Mouse (Mus musculus) forebrain, embryonic 15.5 days (tissue): ENCODE measurements at regions not wholly inside any gene's neighbourhood (a gene's known extent, or its start where the extent isn't known, plus 50 kb on each side); places are given as distances from the start of the nearest gene placed in this dataset.

Source experiments
- ATAC-seq: fragments of 200-750 bp; cut with Nextera tagmentation; replicated peaks from 2 replicates; pipeline ENCODE4 v1.8.0; 2017; ENCODE audit warnings: mild to moderate bottlenecking, moderate TSS enrichment, moderate library complexity
- H3K27ac ChIP-seq: fragments of 300-500 bp; sonication (generic); replicated peaks from 2 replicates; pipeline ENCODE4 v1.5.1; 2015; ENCODE audit warnings: mild to moderate bottlenecking, inconsistent platforms
- H3K27me3 ChIP-seq: fragments of 300-500 bp; sonication (generic); 2 replicates; pipeline ENCODE4 v1.6.1; 2015; ENCODE audit warnings: inconsistent platforms
- H3K36me3 ChIP-seq: fragments of 300-500 bp; sonication (generic); 2 replicates; pipeline ENCODE4 v1.6.1; 2015; ENCODE audit warnings: mild to moderate bottlenecking, inconsistent platforms
- H3K4me1 ChIP-seq: fragments of 300-500 bp; sonication (generic); 2 replicates; pipeline ENCODE4 v1.6.1; 2015; ENCODE audit warnings: inconsistent platforms
- H3K4me2 ChIP-seq: fragments of 300-500 bp; sonication (generic); replicated peaks from 2 replicates; pipeline ENCODE4 v1.6.1; 2015; ENCODE audit warnings: mild to moderate bottlenecking, inconsistent platforms
- H3K4me3 ChIP-seq: fragments of 300-500 bp; sonication (generic); 2 replicates; pipeline ENCODE4 v1.5.1; 2015; ENCODE audit warnings: mild to moderate bottlenecking, inconsistent platforms
- H3K9ac ChIP-seq: fragments of 300-500 bp; sonication (generic); replicated peaks from 2 replicates; pipeline ENCODE4 v1.6.1; 2015; ENCODE audit warnings: mild to moderate bottlenecking, inconsistent platforms
- H3K9me3 ChIP-seq: fragments of 300-500 bp; sonication (generic); 2 replicates; pipeline ENCODE4 v1.6.1; 2016; ENCODE audit warnings: inconsistent platforms
- WGBS: fragments of 180-500 bp; shearing (Covaris S2); methylation state at CpG from one replicate; pipeline ENCODE4 v1.1.7; 2015; ENCODE audit warnings: mixed read lengths; 5-methylcytosine and 5-hydroxymethylcytosine counted together

- WGBS, result 64% methylated on average over 4 of the region's 4 CpGs
- no peaks in the 10 kb centered on the region; the same call in 1 of the 2 replicates for H3K4me1 ChIP-seq
- H3K4me3 ChIP-seq, result no peak overlapping the region
- H3K27me3 ChIP-seq, result no peaks in the 10 kb centered on the region
- H3K27ac ChIP-seq, result no peak overlapping the region
- no peak for ATAC-seq
- H3K4me2 ChIP-seq, result no peak overlapping the region
- no peaks in the 10 kb centered on the region for H3K9me3 ChIP-seq
- no peaks in the 10 kb centered on the region for H3K36me3 ChIP-seq
- no peak overlapping the region for H3K9ac ChIP-seq
Measured at GRCm38 (mm10) chr11:109061971-109062370, 82.2 kb downstream of the E030025P04Rik start.

- H3K4me1 ChIP-seq, result no peaks in the 10 kb centered on the region; the same call in 1 of the 2 replicates
- no peaks in the 10 kb centered on the region for H3K36me3 ChIP-seq
- no peaks in the 10 kb centered on the region for H3K27me3 ChIP-seq
- no peaks in the 10 kb centered on the region for H3K9me3 ChIP-seq
- H3K4me3 ChIP-seq, result no peak overlapping the region
- no peak for ATAC-seq
- H3K27ac ChIP-seq, result no peak overlapping the region
- WGBS, result 88% methylated on average over 3 of the region's 3 CpGs
- H3K4me2 ChIP-seq, result no peak overlapping the region
- no peak overlapping the region for H3K9ac ChIP-seq
Measured at GRCm38 (mm10) chr11:109060527-109060908, 83.7 kb downstream of the E030025P04Rik start.

DNA sequence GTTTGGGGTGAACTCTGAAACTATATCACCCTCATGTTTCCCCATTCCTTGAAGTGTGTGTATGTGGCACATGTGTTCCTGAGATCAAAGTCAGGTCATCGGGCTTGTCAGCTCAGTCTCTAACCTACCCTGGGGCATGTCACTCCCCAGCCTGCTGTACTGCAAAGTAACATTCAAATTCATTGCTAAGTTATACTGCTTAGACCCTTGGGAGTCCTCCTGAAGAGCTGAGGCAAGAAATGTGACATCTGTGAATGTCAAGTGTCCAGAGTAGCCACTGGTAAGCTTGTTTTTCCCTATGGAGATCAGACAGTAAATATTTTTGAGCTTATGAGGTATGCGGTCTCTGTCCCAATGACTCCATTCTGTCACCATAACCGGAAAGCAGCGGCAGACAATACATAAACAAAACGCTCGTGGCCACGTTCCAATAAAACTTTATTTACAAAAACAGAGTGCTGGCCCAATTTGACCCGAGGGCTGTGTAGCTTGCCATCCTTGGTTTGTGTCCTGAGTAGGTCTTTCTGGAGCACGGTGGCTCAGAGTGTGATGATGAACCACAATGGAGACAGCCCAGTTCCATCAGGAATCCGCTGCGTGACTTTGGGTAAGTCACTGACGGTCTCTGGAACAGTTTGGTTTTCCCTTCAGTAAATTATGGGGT lies 84.2 kb downstream of the E030025P04Rik start:
- no peaks in the 10 kb centered on the region for H3K36me3 ChIP-seq

GRCm38 (mm10) chr11:109058021-109058420 lies 86.1 kb downstream of the E030025P04Rik start:
- H3K36me3 ChIP-seq, result no peaks in the 10 kb centered on the region
- no peak overlapping the region for H3K9ac ChIP-seq
- no peak overlapping the region for H3K27ac ChIP-seq
- no peaks in the 10 kb centered on the region for H3K27me3 ChIP-seq
- no peak for ATAC-seq
- H3K9me3 ChIP-seq, result no peaks in the 10 kb centered on the region
- no peaks in the 10 kb centered on the region; the same call in 1 of the 2 replicates for H3K4me1 ChIP-seq
- no peak overlapping the region for H3K4me3 ChIP-seq
- H3K4me2 ChIP-seq, result no peak overlapping the region

More for the DNA sequence above, 84.2 kb downstream of the E030025P04Rik start:
- H3K4me1 ChIP-seq, result no peaks in the 10 kb centered on the region; the same call in 1 of the 2 replicates
- no peak overlapping the region for H3K4me3 ChIP-seq
- ATAC-seq, result no peak
- H3K27ac ChIP-seq, result no peak overlapping the region
- WGBS, result 93% methylated on average over 12 of the region's 12 CpGs
- H3K9ac ChIP-seq, result no peak overlapping the region
- H3K4me2 ChIP-seq, result no peak overlapping the region
- no peaks in the 10 kb centered on the region for H3K9me3 ChIP-seq
- no peaks in the 10 kb centered on the region for H3K27me3 ChIP-seq

DNA sequence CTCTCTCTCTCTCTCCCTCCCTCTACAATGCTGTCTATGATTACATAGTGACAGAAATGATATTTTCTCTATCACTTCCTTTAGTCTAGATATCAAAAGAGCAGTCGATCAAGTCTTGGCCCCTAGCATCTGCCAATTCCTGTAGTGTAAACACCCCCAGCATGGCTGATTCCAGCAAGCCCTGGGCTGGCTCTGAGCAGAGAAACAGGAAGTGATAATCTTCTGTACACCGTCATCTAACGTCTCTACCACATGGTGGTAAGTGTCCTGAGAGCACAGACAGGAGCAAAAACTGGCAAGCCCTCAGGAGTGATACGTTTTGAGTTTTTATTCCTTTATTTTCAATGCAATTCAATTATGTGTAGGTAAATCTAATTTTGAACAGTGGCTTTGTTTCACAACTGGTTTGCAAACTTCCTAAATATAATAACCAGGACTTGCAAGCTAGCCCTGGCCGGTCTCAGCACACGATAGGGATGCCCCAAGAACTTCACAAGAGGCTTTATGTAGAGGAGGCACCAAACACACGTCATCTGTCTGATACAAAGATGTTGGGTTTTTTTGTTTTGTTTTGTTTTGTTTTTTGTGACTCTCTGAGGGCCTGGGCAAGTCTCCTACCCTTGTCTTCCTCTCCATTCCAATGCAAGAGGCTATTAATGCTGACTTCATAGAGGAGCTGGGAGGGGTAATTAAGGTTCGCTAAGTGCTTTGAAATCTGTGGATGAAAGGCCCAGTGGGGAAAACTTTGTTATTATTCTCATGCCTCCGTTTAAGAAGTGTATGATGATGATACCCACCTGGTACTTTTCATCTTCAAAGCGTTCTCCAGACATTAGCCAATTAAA lies 95.7 kb downstream of the E030025P04Rik start:
- H3K4me1 ChIP-seq, result no peaks in the 10 kb centered on the region
- no peak overlapping the region for H3K27ac ChIP-seq
- H3K36me3 ChIP-seq, result no peaks in the 10 kb centered on the region
- no peak overlapping the region for H3K4me2 ChIP-seq
- H3K9me3 ChIP-seq, result no peaks in the 10 kb centered on the region
- H3K4me3 ChIP-seq, result no peak overlapping the region
- no peak overlapping the region for H3K9ac ChIP-seq
- H3K27me3 ChIP-seq, result no peaks in the 10 kb centered on the region
- 66% methylated on average over 10 of the region's 10 CpGs for WGBS
- no peak for ATAC-seq

DNA sequence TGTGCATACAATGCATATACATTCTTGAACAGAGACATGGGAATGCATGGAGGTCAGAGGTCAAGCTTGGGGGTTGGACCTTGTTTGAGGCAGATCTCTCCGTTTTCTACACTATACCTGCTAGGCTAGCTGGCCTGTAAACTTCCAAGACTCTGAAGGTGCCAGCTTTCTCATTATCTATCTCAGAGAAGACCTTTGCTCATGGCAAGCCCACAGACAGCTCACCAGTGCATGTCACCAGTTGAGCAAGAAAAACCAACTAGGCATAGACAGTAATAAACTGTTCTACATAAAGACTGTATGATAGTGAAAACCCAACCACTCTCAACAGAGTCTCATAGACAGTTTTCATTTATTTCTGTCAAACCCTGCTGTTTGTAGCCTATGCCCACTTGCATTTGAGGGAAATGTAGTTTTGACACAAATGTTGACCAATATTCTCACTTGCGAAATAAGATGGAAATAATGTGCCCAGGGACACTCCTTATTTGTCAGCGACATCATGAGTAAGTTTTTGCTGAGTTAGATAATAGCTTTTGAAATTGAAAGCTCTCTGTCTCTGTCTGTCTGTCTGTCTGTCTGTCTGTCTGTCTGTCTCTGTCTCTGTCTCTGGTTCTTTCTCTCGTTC lies 96.6 kb downstream of the E030025P04Rik start:
- Histone ChIP-seq H3K9me3 (no peaks in the 10 kb centered on the region), H3K4me1 (no peaks in the 10 kb centered on the region), H3K27ac (no peak overlapping the region), H3K36me3 (no peaks in the 10 kb centered on the region), H3K4me3 (no peak overlapping the region), H3K27me3 (no peaks in the 10 kb centered on the region), H3K4me2 (no peak overlapping the region), H3K9ac (no peak overlapping the region)
- WGBS, result 86% methylated on average over 4 of the region's 4 CpGs
- ATAC-seq, result no peak

- Histone ChIP-seq H3K36me3 (no peaks in the 10 kb centered on the region), H3K4me2 (no peak overlapping the region), H3K27me3 (no peaks in the 10 kb centered on the region), H3K4me3 (no peak overlapping the region), H3K9ac (no peak overlapping the region), H3K9me3 (no peaks in the 10 kb centered on the region), H3K27ac (no peak overlapping the region), H3K4me1 (no peaks in the 10 kb centered on the region)
- no peak for ATAC-seq
- WGBS, result 60% methylated on average over 1 of the region's 1 CpGs
Measured at GRCm38 (mm10) chr11:109046446-109046845, 97.7 kb downstream of the E030025P04Rik start.

- Histone ChIP-seq H3K4me1 (peaks cover 15% of the 10 kb centered on the region), H3K9ac (no peak overlapping the region), H3K27ac (no peak overlapping the region), H3K9me3 (no peaks in the 10 kb centered on the region), H3K36me3 (no peaks in the 10 kb centered on the region), H3K27me3 (no peaks in the 10 kb centered on the region), H3K4me3 (no peak overlapping the region), H3K4me2 (no peak overlapping the region)
- peak; percentile 67 for ATAC-seq
- WGBS, result 23% methylated on average over 7 of the region's 7 CpGs
Measured at GRCm38 (mm10) chr11:109040519-109040916, 103.7 kb downstream of the E030025P04Rik start.

- no peak overlapping the region for H3K4me2 ChIP-seq
- H3K27ac ChIP-seq, result peak overlapping the region; percentile 49
- peaks cover 15% of the 10 kb centered on the region for H3K4me1 ChIP-seq
- H3K4me3 ChIP-seq, result no peak overlapping the region
- no peaks in the 10 kb centered on the region for H3K36me3 ChIP-seq
- H3K27me3 ChIP-seq, result no peaks in the 10 kb centered on the region
- WGBS, result 33% methylated on average over 6 of the region's 6 CpGs
- no peak for ATAC-seq
- H3K9ac ChIP-seq, result no peak overlapping the region
- H3K9me3 ChIP-seq, result no peaks in the 10 kb centered on the region
Measured at GRCm38 (mm10) chr11:109039792-109040518, 104.2 kb downstream of the E030025P04Rik start.

GRCm38 (mm10) chr11:109039060-109039791 lies 104.9 kb downstream of the E030025P04Rik start:
- Histone ChIP-seq H3K9me3 (no peaks in the 10 kb centered on the region), H3K36me3 (no peaks in the 10 kb centered on the region), H3K4me3 (no peak overlapping the region), H3K4me2 (no peak overlapping the region), H3K4me1 (peaks cover 18% of the 10 kb centered on the region), H3K27ac (no peak overlapping the region; the same call in 1 of the 2 replicates), H3K27me3 (no peaks in the 10 kb centered on the region), H3K9ac (no peak overlapping the region)
- no peak for ATAC-seq
- WGBS, result 71% methylated on average over 10 of the region's 10 CpGs

- no peaks in the 10 kb centered on the region for H3K36me3 ChIP-seq
- H3K27ac ChIP-seq, result no peak overlapping the region
- ATAC-seq, result no peak
- peaks cover 22% of the 10 kb centered on the region for H3K4me1 ChIP-seq
- H3K9me3 ChIP-seq, result no peaks in the 10 kb centered on the region
- H3K4me2 ChIP-seq, result no peak overlapping the region
- no peaks in the 10 kb centered on the region for H3K27me3 ChIP-seq
- H3K4me3 ChIP-seq, result no peak overlapping the region
- no peak overlapping the region for H3K9ac ChIP-seq
- WGBS, result 84% methylated on average over 7 of the region's 7 CpGs
Measured at GRCm38 (mm10) chr11:109038136-109038535, 106.0 kb downstream of the E030025P04Rik start.
